Mouse (Mus musculus) megakaryocyte, embryonic 14.5 days (primary cell): ENCODE measurements at regions not wholly inside any gene's neighbourhood (a gene's known extent, or its start where the extent isn't known, plus 50 kb on each side); places are given as distances from the start of the nearest gene placed in this dataset.

Experiments
- FLI1 ChIP-seq: IDR thresholded peaks from 2 replicates; pipeline ENCODE4 v1.6.1; 2012; ENCODE audit warnings: low read length, inconsistent platforms, mixed read lengths
- GATA1 ChIP-seq: IDR thresholded peaks from 3 replicates; pipeline ENCODE4 v1.6.1; 2012; ENCODE audit warnings: mixed read lengths, low read length, inconsistent platforms, borderline replicate concordance

GRCm38 (mm10) chr7:68667215-68667614 is 81.8 kb downstream of the Arrdc4 start:
- TF ChIP-seq FLI1: no peak
- TF ChIP-seq GATA1: no peak
